Mouse (Mus musculus): ENCODE data around the gene Macf1. TPM values are rescaled to one million over a fixed set of nuclear protein-coding genes. Genes with fewer than 3 reads are reported as not detected.
"Not testable (repeated sequence)": the region's sequence is repeated elsewhere in the genome, so short reads cannot be mapped to it uniquely, and the experiment has no call there.

Macf1 gene
- total RNA-seq, 2 experiments from 2014 or later = 226 to 248 TPM

- DNase-seq (ENCODE audit: low spot score in 2 of 2) = no peak
These were observed 230.4 kb downstream of the Macf1 start for GRCm38 (mm10) chr4:123453729-123454128.

GRCm38 (mm10) chr4:123451991-123452390 is 232.2 kb downstream of the Macf1 start:
- DNase-seq (ENCODE audit: low spot score in 2 of 2) = no peak

GRCm38 (mm10) chr4:123449304-123449703 is 234.9 kb downstream of the Macf1 start:
- no peak for DNase-seq (ENCODE audit: low spot score in 2 of 2)

GRCm38 (mm10) chr4:123448015-123448414 is 236.1 kb downstream of the Macf1 start:
- DNase-seq (ENCODE audit: low spot score in 2 of 2) = no peak

- DNase-seq (ENCODE audit: low spot score in 2 of 2) = no peak
These were observed 236.9 kb downstream of the Macf1 start for GRCm38 (mm10) chr4:123447251-123447650.

- no peak for DNase-seq (ENCODE audit: low spot score in 2 of 2)
These were observed 237.4 kb downstream of the Macf1 start for GRCm38 (mm10) chr4:123446754-123447153.

- DNase-seq (ENCODE audit: low spot score in 2 of 2) = not testable (repeated sequence)
These were observed 237.9 kb downstream of the Macf1 start for GRCm38 (mm10) chr4:123446221-123446620.

- no peak for DNase-seq (ENCODE audit: low spot score in 2 of 2)
These were observed 245.7 kb downstream of the Macf1 start for GRCm38 (mm10) chr4:123438414-123438813.

GRCm38 (mm10) chr4:123433171-123433570 is 251.0 kb downstream of the Macf1 start:
- DNase-seq (ENCODE audit: low spot score in 2 of 2) = no peak

GRCm38 (mm10) chr4:123431936-123432335 is 252.2 kb downstream of the Macf1 start:
- no peak for DNase-seq (ENCODE audit: low spot score in 2 of 2)

- DNase-seq (ENCODE audit: low spot score in 2 of 2) = no peak
These were observed 256.1 kb downstream of the Macf1 start for GRCm38 (mm10) chr4:123427900-123428684.

GRCm38 (mm10) chr4:123427271-123427899 is 256.8 kb downstream of the Macf1 start:
- no peak for DNase-seq (ENCODE audit: low spot score in 2 of 2)

GRCm38 (mm10) chr4:123426429-123427080 is 257.6 kb downstream of the Macf1 start:
- DNase-seq (ENCODE audit: low spot score in 2 of 2) = no peak

GRCm38 (mm10) chr4:123425672-123426272 is 258.4 kb downstream of the Macf1 start:
- no peak for DNase-seq (ENCODE audit: low spot score in 2 of 2)

- DNase-seq (ENCODE audit: low spot score in 2 of 2) = no peak
These were observed 260.1 kb downstream of the Macf1 start for GRCm38 (mm10) chr4:123424050-123424449.

GRCm38 (mm10) chr4:123422828-123423227 is 261.3 kb downstream of the Macf1 start:
- no peak for DNase-seq (ENCODE audit: low spot score in 2 of 2)

- no peak for DNase-seq (ENCODE audit: low spot score in 2 of 2)
These were observed 266.1 kb downstream of the Macf1 start for GRCm38 (mm10) chr4:123418032-123418431.

GRCm38 (mm10) chr4:123417478-123417877 is 266.7 kb downstream of the Macf1 start:
- DNase-seq (ENCODE audit: low spot score in 2 of 2) = no peak

GRCm38 (mm10) chr4:123416829-123417228 is 267.3 kb downstream of the Macf1 start:
- DNase-seq (ENCODE audit: low spot score in 2 of 2) = no peak

- no peak for DNase-seq (ENCODE audit: low spot score in 2 of 2)
These were observed 268.6 kb downstream of the Macf1 start for GRCm38 (mm10) chr4:123415566-123415965.

GRCm38 (mm10) chr4:123413876-123414275 is 270.3 kb downstream of the Macf1 start:
- no peak for DNase-seq (ENCODE audit: low spot score in 2 of 2)

GRCm38 (mm10) chr4:123412981-123413380 is 271.2 kb downstream of the Macf1 start:
- DNase-seq (ENCODE audit: low spot score in 2 of 2) = no peak
